Mouse (Mus musculus) liver, embryonic 15.5 days (tissue): ENCODE measurements around the gene Eml4. TPM values are rescaled to one million over a fixed set of nuclear protein-coding genes. Genes with fewer than 3 reads are reported as not detected.

ENCODE experiments used
- ATAC-seq: fragments of 200-750 bp; cut with Nextera tagmentation; 2 replicates; pipeline ENCODE4 v1.8.0; 2017; ENCODE audit warnings: moderate number of reproducible peaks, mild to moderate bottlenecking, moderate library complexity; ENCODE audit not compliant: insufficient read depth
- H3K27ac ChIP-seq: fragments of 300-500 bp; sonication (generic); replicated peaks from 2 replicates; pipeline ENCODE4 v1.5.1; 2015; ENCODE audit warnings: mild to moderate bottlenecking, inconsistent platforms
- H3K27me3 ChIP-seq: fragments of 300-500 bp; sonication (generic); 2 replicates; pipeline ENCODE4 v1.6.1; 2015; ENCODE audit warnings: mild to moderate bottlenecking, inconsistent platforms
- H3K36me3 ChIP-seq: fragments of 300-500 bp; sonication (generic); replicated peaks from 2 replicates; pipeline ENCODE4 v1.6.1; 2015; ENCODE audit warnings: moderate library complexity, mild to moderate bottlenecking, inconsistent platforms
- H3K4me1 ChIP-seq: fragments of 300-500 bp; sonication (generic); replicated peaks from 2 replicates; pipeline ENCODE4 v1.6.1; 2015; ENCODE audit warnings: inconsistent platforms
- H3K4me2 ChIP-seq: fragments of 300-500 bp; sonication (generic); 2 replicates; pipeline ENCODE4 v1.6.1; 2015; ENCODE audit warnings: moderate library complexity, mild to moderate bottlenecking, inconsistent platforms
- H3K4me3 ChIP-seq: fragments of 300-500 bp; sonication (generic); replicated peaks from 2 replicates; pipeline ENCODE4 v1.5.1; 2015; ENCODE audit warnings: mild to moderate bottlenecking, inconsistent platforms
- H3K9ac ChIP-seq: fragments of 300-500 bp; sonication (generic); 2 replicates; pipeline ENCODE4 v1.6.1; 2015; ENCODE audit warnings: moderate library complexity, mild to moderate bottlenecking, inconsistent platforms
- H3K9me3 ChIP-seq: fragments of 300-500 bp; sonication (generic); replicated peaks from 2 replicates; pipeline ENCODE4 v1.6.1; 2016; ENCODE audit warnings: inconsistent platforms
- WGBS: fragments of 180-500 bp; shearing (Covaris S2); methylation state at CpG from one replicate; pipeline ENCODE4 v1.1.7; 2015; ENCODE audit warnings: mixed read lengths; ENCODE audit not compliant: insufficient replicate concordance; 5-methylcytosine and 5-hydroxymethylcytosine counted together
- polyA plus RNA-seq: library from polyadenylated mRNA; unstranded; fragments of >200 nt; fragmentation: Nextera tagmentation; extraction: Ambion mirVana; gene quantifications from 2 replicates; pipeline ENCODE4 v1.2.1, GENCODE M21; 2015

Gene Eml4
- polyA plus RNA-seq, 1 experiment from 2014 or later = 4.4 TPM

DNA sequence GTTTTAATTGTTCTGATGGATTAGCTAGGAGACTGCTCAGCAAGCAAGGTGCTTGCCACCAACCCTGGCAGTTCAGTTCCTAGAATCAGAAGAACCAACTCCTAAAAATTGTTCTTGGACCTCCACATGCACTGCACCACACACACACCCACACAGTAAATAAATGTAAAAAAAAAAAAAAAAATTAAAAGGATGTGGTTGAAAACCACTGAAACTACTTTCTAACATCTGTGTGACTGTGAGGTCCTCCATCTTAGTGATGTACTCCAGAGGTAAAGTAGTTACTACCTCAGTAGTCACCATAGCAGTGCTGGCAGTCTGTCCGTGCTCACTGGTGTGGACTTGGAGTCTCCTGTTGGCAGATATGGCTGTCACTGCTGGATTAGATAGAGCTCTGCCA is 106.5 kb downstream of the Eml4 start:
- ATAC-seq = no peak
- H3K9me3 ChIP-seq = no peaks in the 10 kb centered on the region
- H3K9ac ChIP-seq = no peak overlapping the region
- H3K27ac ChIP-seq = no peak overlapping the region
- H3K36me3 ChIP-seq = peaks cover 35% of the 10 kb centered on the region; the same call in 1 of the 2 replicates
- no peaks in the 10 kb centered on the region for H3K4me1 ChIP-seq
- H3K4me2 ChIP-seq = no peak overlapping the region
- H3K4me3 ChIP-seq = no peak overlapping the region
- H3K27me3 ChIP-seq = no peaks in the 10 kb centered on the region
- WGBS = 80% methylated on average over 1 of the region's 1 CpGs

DNA sequence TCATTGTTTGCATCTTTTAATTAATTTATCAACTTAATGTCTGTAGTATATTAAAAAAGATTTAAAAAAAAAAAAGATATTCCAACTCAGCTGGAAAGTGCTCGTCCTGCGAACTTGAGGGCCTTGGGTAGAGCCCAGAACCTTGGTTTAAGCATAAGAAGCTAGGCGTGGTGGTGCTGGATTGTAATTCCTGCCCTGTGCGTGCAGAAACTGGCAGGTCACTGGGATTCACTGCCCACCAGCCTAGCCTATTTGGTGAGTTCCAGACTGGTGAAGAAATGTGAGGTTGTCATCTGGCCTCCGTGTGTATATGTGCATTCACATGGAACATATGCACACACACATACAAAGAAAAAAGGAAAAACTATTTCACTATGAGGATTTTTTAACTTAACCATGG is 115.2 kb downstream of the Eml4 start:
- ATAC-seq = no peak
- WGBS = 78% methylated on average over 5 of the region's 5 CpGs

DNA sequence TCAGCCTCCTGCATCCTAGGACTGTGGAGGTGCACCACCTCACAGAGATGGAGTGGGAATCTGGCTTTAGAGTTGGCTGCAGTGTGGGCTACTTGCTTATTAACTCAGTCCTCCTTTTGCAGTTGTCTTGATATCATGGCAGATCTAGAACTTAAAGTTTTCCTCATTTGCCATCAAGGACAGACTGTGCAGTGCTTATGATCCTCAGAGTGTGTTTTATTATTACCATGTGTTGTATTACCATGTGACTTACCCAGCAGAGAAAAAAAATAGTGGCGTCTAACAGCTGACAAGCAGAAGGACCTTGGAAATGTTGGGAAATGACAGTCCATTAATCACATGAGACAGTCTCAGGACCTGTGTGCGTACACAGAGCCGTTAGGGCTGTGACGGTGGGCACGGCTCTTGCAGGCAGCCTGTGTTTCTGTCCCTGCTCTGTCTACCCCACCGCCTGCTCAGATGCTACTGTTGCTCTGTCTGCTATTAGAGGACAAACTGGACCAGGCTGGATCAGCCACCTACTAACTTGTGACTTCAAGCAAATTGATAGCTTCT is 116.0 kb downstream of the Eml4 start:
- no peak overlapping the region for H3K4me2 ChIP-seq
- no peaks in the 10 kb centered on the region for H3K4me1 ChIP-seq
- no peak for ATAC-seq
- H3K9ac ChIP-seq = no peak overlapping the region
- WGBS = 75% methylated on average over 6 of the region's 6 CpGs
- peaks cover 22% of the 10 kb centered on the region for H3K36me3 ChIP-seq
- no peaks in the 10 kb centered on the region for H3K27me3 ChIP-seq
- H3K27ac ChIP-seq = no peak overlapping the region
- no peak overlapping the region for H3K4me3 ChIP-seq
- H3K9me3 ChIP-seq = no peaks in the 10 kb centered on the region

More for the DNA sequence above, 115.2 kb downstream of the Eml4 start:
- Histone ChIP-seq H3K4me1 (no peaks in the 10 kb centered on the region), H3K36me3 (peaks cover 25% of the 10 kb centered on the region), H3K9ac (no peak overlapping the region), H3K4me3 (no peak overlapping the region), H3K27ac (no peak overlapping the region), H3K4me2 (no peak overlapping the region), H3K27me3 (no peaks in the 10 kb centered on the region), H3K9me3 (no peaks in the 10 kb centered on the region)

DNA sequence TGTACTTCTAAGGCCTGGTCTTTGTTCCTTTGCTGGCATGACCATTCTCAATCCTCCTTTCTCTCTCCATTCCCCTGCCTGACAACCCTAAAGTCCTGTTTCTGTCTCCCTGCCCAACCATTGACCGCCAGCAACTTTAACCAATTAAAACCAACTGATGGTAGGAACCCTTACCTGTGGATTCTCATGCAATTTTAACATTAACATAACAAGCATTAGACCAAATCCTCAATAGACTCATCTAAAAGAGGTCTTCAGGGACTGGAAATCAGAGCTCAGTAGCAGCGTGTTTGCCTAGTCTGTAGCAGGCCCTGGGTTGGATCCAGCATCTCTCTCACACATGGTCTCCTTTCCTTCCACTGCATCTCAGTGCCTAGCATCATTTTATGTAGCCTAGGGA is 118.9 kb downstream of the Eml4 start:
- no peak overlapping the region for H3K27ac ChIP-seq
- no peak for ATAC-seq
- WGBS = 85% methylated on average over 2 of the region's 2 CpGs
- no peaks in the 10 kb centered on the region for H3K9me3 ChIP-seq
- no peak overlapping the region for H3K9ac ChIP-seq
- H3K4me1 ChIP-seq = no peaks in the 10 kb centered on the region
- H3K4me2 ChIP-seq = no peak overlapping the region
- peaks cover 40% of the 10 kb centered on the region for H3K36me3 ChIP-seq
- H3K4me3 ChIP-seq = no peak overlapping the region
- H3K27me3 ChIP-seq = no peaks in the 10 kb centered on the region

DNA sequence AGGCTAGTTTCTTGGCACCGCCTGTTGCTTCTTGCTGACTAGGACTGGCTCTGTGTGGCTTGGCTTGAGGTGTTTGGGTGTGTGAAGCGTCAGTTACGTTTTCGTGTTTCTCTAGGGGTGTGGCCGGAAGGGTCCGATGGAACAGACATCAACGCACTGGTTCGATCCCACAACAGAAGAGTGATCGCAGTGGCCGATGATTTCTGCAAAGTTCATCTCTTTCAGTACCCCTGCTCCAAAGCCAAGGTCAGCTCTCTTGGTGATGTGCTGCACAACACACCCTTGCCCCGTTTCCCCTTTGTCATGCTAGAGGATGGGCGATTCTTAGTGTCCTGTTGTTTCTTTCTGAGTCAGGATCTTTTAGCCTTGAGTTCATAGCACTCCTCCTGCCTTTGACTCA is 126.4 kb downstream of the Eml4 start:
- Histone ChIP-seq H3K9me3 (no peaks in the 10 kb centered on the region), H3K4me2 (no peak overlapping the region), H3K36me3 (peaks cover 39% of the 10 kb centered on the region), H3K9ac (no peak overlapping the region), H3K4me3 (no peak overlapping the region), H3K4me1 (no peaks in the 10 kb centered on the region), H3K27ac (no peak overlapping the region), H3K27me3 (no peaks in the 10 kb centered on the region)
- no peak for ATAC-seq
- WGBS = 83% methylated on average over 12 of the region's 12 CpGs

DNA sequence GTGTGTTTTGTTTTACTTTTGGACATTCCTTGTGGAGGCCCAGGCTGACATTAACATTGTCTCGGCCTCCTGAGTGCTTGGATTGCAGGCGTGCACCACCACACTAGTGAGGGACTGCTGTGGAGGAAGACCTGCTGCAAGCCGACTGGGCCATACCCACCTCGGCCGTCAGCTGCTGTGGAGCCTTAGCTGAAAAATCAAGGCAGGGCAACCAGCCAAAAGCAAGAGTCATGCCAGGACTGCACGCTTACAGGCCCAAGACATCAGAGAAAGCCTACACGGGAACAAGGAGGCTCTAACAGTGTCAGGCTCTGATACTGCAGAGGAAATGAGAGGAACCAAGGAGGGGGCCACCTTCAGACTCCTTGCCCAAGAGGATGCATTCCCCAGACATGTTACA is 130.8 kb downstream of the Eml4 start:
- WGBS = 70% methylated on average over 7 of the region's 7 CpGs
- H3K36me3 ChIP-seq = peaks cover 17% of the 10 kb centered on the region
- no peak overlapping the region for H3K27ac ChIP-seq
- H3K4me2 ChIP-seq = no peak overlapping the region
- no peaks in the 10 kb centered on the region for H3K9me3 ChIP-seq
- H3K4me1 ChIP-seq = no peaks in the 10 kb centered on the region
- no peak for ATAC-seq
- no peak overlapping the region for H3K4me3 ChIP-seq
- H3K27me3 ChIP-seq = no peaks in the 10 kb centered on the region
- no peak overlapping the region for H3K9ac ChIP-seq

DNA sequence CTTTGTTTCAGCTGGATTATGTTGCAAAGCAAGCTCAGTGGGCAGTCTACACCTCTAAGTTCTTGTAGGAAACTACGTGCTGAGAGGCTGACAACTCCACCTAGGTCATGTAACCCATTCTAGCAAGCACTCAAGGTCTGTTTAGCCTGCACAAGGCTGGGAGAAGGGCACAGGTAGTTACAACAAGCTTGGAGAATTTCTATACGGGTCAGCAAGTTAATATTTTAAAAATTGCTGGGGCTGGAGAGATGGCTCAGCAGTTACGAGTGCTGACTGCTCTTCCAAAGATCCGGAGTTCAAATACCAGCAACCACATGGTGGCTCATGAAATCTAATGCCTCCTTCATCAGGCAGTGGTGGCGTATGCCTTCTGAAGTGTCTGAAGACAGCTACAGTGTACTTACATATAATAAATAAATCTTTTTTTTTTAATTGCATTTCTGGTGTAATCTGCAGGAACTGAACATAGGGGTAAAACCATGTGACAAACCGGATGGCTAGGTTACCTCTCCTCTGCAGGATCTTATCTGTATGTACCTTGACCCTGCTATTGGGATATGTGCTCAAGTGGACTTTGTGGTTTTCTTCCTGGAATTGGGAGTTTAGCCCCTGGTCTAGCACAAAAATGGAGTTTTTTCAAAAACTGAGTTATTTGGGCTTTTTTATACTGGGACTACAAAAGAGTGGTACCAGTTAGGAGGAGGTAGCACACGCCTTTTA is 132.2 kb downstream of the Eml4 start:
- Histone ChIP-seq H3K4me1 (no peaks in the 10 kb centered on the region), H3K9me3 (no peaks in the 10 kb centered on the region), H3K4me3 (no peak overlapping the region), H3K27me3 (no peaks in the 10 kb centered on the region), H3K27ac (no peak overlapping the region), H3K36me3 (peaks cover 14% of the 10 kb centered on the region), H3K9ac (no peak overlapping the region), H3K4me2 (no peak overlapping the region)
- no peak for ATAC-seq
- WGBS = 67% methylated on average over 7 of the region's 7 CpGs

DNA sequence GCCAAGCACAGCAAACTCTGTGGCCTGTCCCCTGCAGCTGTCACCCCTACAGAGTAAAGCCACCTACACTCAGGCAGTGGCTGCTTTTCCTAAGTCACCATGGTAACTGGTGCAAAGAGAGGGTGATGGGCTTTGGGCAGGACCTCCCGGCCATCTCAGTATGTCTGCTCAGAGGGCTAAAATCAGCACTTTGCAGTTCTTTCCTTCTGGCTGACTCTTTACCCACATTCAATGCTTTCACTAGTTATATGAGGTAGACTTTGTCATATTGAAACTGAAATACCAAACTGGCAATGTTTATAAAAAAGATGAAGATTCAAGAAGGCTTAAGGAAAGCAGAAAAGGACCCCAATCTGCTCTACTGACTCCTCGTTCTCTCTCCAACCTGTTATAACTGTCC is 133.1 kb downstream of the Eml4 start:
- Histone ChIP-seq H3K27me3 (no peaks in the 10 kb centered on the region), H3K27ac (no peak overlapping the region), H3K4me3 (no peak overlapping the region), H3K9me3 (no peaks in the 10 kb centered on the region), H3K4me2 (no peak overlapping the region), H3K9ac (no peak overlapping the region), H3K36me3 (peaks cover 7% of the 10 kb centered on the region), H3K4me1 (no peaks in the 10 kb centered on the region)
- WGBS = 62% methylated on average over 2 of the region's 2 CpGs
- ATAC-seq = no peak

DNA sequence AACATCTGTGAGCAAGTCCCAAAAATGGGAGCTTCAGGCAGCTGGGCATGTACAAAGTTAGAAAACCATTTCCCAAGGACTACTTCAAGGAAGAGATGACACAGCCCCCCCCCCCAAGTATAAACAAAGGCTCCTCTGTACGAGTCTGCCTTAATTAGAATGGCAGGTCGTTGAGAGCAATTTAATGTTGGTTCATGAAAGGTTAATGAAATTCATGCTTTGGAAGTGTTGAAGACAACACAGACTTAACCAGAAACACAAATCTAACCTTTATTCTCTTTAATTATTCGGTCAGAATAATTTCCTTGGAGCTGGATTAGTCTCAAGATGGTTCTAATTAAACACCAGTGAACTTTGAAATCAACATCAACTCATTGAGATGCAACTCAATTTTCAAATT is 137.0 kb downstream of the Eml4 start:
- H3K4me1 ChIP-seq = no peaks in the 10 kb centered on the region
- ATAC-seq = no peak
- H3K9me3 ChIP-seq = no peaks in the 10 kb centered on the region
- 56% methylated on average over 3 of the region's 3 CpGs for WGBS
- no peaks in the 10 kb centered on the region for H3K36me3 ChIP-seq
- no peak overlapping the region for H3K4me3 ChIP-seq
- H3K4me2 ChIP-seq = no peak overlapping the region
- no peak overlapping the region for H3K9ac ChIP-seq
- H3K27me3 ChIP-seq = no peaks in the 10 kb centered on the region
- H3K27ac ChIP-seq = no peak overlapping the region

DNA sequence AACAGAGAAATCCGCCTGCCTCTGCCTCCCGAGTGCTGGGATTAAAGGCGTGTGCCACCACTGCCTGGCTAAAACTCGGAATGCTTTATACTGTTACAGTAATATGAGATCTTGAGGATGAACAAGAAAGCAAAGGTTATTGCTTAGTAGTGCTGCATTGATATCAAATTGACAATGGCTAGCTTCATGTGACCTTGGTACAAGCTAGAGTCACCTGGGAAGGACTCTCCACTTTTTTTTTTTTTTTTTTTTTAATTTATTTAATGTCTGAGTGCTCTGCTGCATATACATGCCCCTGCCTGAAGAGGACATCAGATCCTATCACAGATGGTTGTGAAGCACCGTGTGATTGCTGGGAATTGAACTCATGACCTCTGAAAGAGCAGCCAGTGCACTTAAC is 148.2 kb downstream of the Eml4 start:
- no peaks in the 10 kb centered on the region for H3K9me3 ChIP-seq
- ATAC-seq = no peak
- H3K9ac ChIP-seq = no peak overlapping the region
- H3K36me3 ChIP-seq = peaks cover 65% of the 10 kb centered on the region
- no peaks in the 10 kb centered on the region for H3K27me3 ChIP-seq
- no peak overlapping the region for H3K4me3 ChIP-seq
- no peak overlapping the region for H3K27ac ChIP-seq
- H3K4me2 ChIP-seq = no peak overlapping the region
- 0 out of 2 replicates have a peak, but pooled peaks cover 4% of the 10 kb centered on the region for H3K4me1 ChIP-seq
- 80% methylated on average over 5 of the region's 5 CpGs for WGBS

DNA sequence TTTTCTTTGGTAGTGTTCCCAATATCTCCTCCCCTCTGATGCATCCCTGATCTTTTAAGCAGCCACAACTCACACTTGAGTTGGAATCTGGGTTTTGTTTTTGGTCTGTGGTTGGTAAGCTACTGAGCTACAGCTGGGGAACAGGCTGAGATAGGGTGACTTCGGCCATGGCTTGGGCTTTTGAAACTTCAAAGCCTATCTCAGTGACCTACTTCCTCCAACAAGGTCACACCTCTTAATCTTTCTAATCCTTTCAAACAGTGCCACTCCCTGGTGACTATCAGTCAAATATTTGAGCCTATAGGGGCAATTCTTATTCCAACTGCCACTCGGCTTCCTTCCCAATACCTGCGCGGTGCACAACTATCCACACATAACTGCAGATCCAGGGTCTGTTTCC is 149.0 kb downstream of the Eml4 start:
- H3K9me3 ChIP-seq = no peaks in the 10 kb centered on the region
- H3K9ac ChIP-seq = no peak overlapping the region
- no peaks in the 10 kb centered on the region for H3K27me3 ChIP-seq
- H3K27ac ChIP-seq = no peak overlapping the region
- no peak overlapping the region for H3K4me3 ChIP-seq
- H3K4me1 ChIP-seq = 0 out of 2 replicates have a peak, but pooled peaks cover 4% of the 10 kb centered on the region
- H3K4me2 ChIP-seq = no peak overlapping the region
- H3K36me3 ChIP-seq = peaks cover 65% of the 10 kb centered on the region
- ATAC-seq = no peak
- WGBS = 76% methylated on average over 4 of the region's 4 CpGs

DNA sequence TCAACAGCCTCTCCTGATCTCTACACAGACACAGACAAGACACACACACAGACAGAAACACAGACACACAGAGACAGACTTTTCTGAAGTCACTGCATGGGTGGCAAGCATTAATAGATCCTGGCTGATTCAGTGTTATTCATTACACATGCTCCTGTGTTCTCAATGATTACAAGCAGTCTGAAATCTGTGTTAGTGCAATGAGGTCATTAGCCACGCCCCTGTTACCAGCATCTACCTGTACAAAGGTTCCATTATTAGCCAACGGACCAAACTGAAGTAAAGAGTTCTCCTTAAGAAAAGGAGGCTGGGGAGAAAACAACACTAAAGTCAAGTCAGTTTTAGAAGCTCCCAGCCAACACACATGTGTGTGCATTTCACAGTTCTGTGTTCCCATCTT is 153.0 kb downstream of the Eml4 start:
- 63% methylated on average over 2 of the region's 2 CpGs for WGBS
- no peak for ATAC-seq
- Histone ChIP-seq H3K4me2 (no peak overlapping the region), H3K27ac (no peak overlapping the region), H3K4me1 (0 out of 2 replicates have a peak, but pooled peaks cover 9% of the 10 kb centered on the region), H3K27me3 (no peaks in the 10 kb centered on the region), H3K9ac (no peak overlapping the region), H3K36me3 (peaks cover 50% of the 10 kb centered on the region), H3K4me3 (no peak overlapping the region), H3K9me3 (no peaks in the 10 kb centered on the region)
